Mouse (Mus musculus): Measurements from ENCODE around the gene Cyp1b1. TPM values are rescaled to one million over a fixed set of nuclear protein-coding genes. Genes with fewer than 3 reads are reported as not detected.

Cyp1b1 gene
- total RNA-seq, 2 experiments from 2014 or later = 3.4 to 4.5 TPM

- no peak for DNase-seq (ENCODE audit: low spot score in 2 of 2)
- H3K4me3 ChIP-seq = no peak overlapping the region
- TF ChIP-seq CTCF (conservative IDR thresholded peaks at IDR 0.05) = no peak
- no peak overlapping the region for H3K27ac ChIP-seq
Measured at GRCm38 (mm10) chr17:79733039-79733438, 18.2 kb upstream of the Cyp1b1 start.

- no peak overlapping the region for H3K27ac ChIP-seq
- no peak for DNase-seq (ENCODE audit: low spot score in 2 of 2)
- H3K4me3 ChIP-seq = no peak overlapping the region
- no peak for TF ChIP-seq CTCF (conservative IDR thresholded peaks at IDR 0.05)
Measured at GRCm38 (mm10) chr17:79730988-79731387, 16.1 kb upstream of the Cyp1b1 start.

- no peak overlapping the region for H3K27ac ChIP-seq
- no peak for TF ChIP-seq CTCF (conservative IDR thresholded peaks at IDR 0.05)
- no peak for DNase-seq (ENCODE audit: low spot score in 2 of 2)
- no peak overlapping the region; the same call in 1 of the 2 replicates for H3K4me3 ChIP-seq
Measured at GRCm38 (mm10) chr17:79728585-79729503, 14.0 kb upstream of the Cyp1b1 start.

- no peak for DNase-seq (ENCODE audit: low spot score in 2 of 2)
- H3K4me3 ChIP-seq = no peak overlapping the region; the same call in 1 of the 2 replicates
- TF ChIP-seq CTCF (conservative IDR thresholded peaks at IDR 0.05) = no peak
- H3K27ac ChIP-seq = no peak overlapping the region
Measured at GRCm38 (mm10) chr17:79728053-79728584, 13.3 kb upstream of the Cyp1b1 start.

- Histone ChIP-seq H3K4me3 (no peak overlapping the region), H3K27ac (no peak overlapping the region)
- no peak for TF ChIP-seq CTCF (conservative IDR thresholded peaks at IDR 0.05)
Measured at GRCm38 (mm10) chr17:79726613-79727012, 11.8 kb upstream of the Cyp1b1 start.

GRCm38 (mm10) chr17:79720681-79721080, 5.8 kb upstream of the Cyp1b1 start:
- DNase-seq (ENCODE audit: low spot score in 2 of 2) = no peak
- no peak for TF ChIP-seq CTCF (conservative IDR thresholded peaks at IDR 0.05)

More at GRCm38 (mm10) chr17:79726613-79727012, 11.8 kb upstream of the Cyp1b1 start:
- no peak for DNase-seq (ENCODE audit: low spot score in 2 of 2)

GRCm38 (mm10) chr17:79715649-79716143, 835 bp upstream of the Cyp1b1 start:
- TF ChIP-seq CTCF (conservative IDR thresholded peaks at IDR 0.05) = peak; percentile 91
- DNase-seq (ENCODE audit: low spot score in 2 of 2) = peak; percentile 70 to 84

More at GRCm38 (mm10) chr17:79720681-79721080, 5.8 kb upstream of the Cyp1b1 start:
- Histone ChIP-seq H3K4me3 (no peak overlapping the region), H3K27ac (no peak overlapping the region)

GRCm38 (mm10) chr17:79714368-79714895, 429 bp downstream of the Cyp1b1 start:
- Histone ChIP-seq H3K27ac (no peak overlapping the region), H3K4me3 (peak overlapping the region; percentile 51)
- DNase-seq (ENCODE audit: low spot score in 2 of 2) = no peak
- no peak for TF ChIP-seq CTCF (conservative IDR thresholded peaks at IDR 0.05)

More at GRCm38 (mm10) chr17:79715649-79716143, 835 bp upstream of the Cyp1b1 start:
- no peak overlapping the region for H3K27ac ChIP-seq
- H3K4me3 ChIP-seq = peak overlapping the region; percentile 51

- peak overlapping the region; percentile 51 for H3K4me3 ChIP-seq
- no peak overlapping the region for H3K27ac ChIP-seq
- no peak for DNase-seq (ENCODE audit: low spot score in 2 of 2)
- no peak for TF ChIP-seq CTCF (conservative IDR thresholded peaks at IDR 0.05)
Measured at GRCm38 (mm10) chr17:79713643-79714367, 1.1 kb downstream of the Cyp1b1 start.

- DNase-seq (ENCODE audit: low spot score in 2 of 2) = no peak
- no peak overlapping the region; the same call in 1 of the 2 replicates for H3K27ac ChIP-seq
- peak overlapping the region; percentile 51 for H3K4me3 ChIP-seq
- no peak for TF ChIP-seq CTCF (conservative IDR thresholded peaks at IDR 0.05)
Measured at GRCm38 (mm10) chr17:79713276-79713642, 1.6 kb downstream of the Cyp1b1 start.

GRCm38 (mm10) chr17:79712536-79712935, 2.3 kb downstream of the Cyp1b1 start:
- DNase-seq (ENCODE audit: low spot score in 2 of 2) = no peak
- TF ChIP-seq CTCF (conservative IDR thresholded peaks at IDR 0.05) = no peak
- Histone ChIP-seq H3K4me3 (no peak overlapping the region), H3K27ac (no peak overlapping the region)

GRCm38 (mm10) chr17:79711944-79712343, 2.9 kb downstream of the Cyp1b1 start:
- Histone ChIP-seq H3K27ac (no peak overlapping the region), H3K4me3 (no peak overlapping the region)
- DNase-seq (ENCODE audit: low spot score in 2 of 2) = no peak
- no peak for TF ChIP-seq CTCF (conservative IDR thresholded peaks at IDR 0.05)

Measured in layer of hippocampus, adult 2 months (tissue).